Mouse (Mus musculus): ENCODE measurements around the gene Gm17332.

- TF ChIP-seq EP300 (optimal IDR thresholded peaks at IDR 0.05) (no peak), CTCF (IDR thresholded peaks at IDR 0.05; ENCODE audit: low read depth) (no peak)
These were observed 13.5 kb downstream of the Gm17332 start for GRCm38 (mm10) chr11:31168831-31169160.
